Mouse (Mus musculus) lung, embryonic 14.5 days (tissue): Measurements from ENCODE around the gene Tmem110. TPM values are rescaled to one million over a fixed set of nuclear protein-coding genes. Genes with fewer than 3 reads are reported as not detected.

ENCODE experiments used
- ATAC-seq: fragments of 200-750 bp; cut with Nextera tagmentation; 2 replicates; pipeline ENCODE4 v1.8.0; 2017; ENCODE audit warnings: mild to moderate bottlenecking, moderate TSS enrichment, moderate library complexity; ENCODE audit not compliant: insufficient read depth
- DNase-seq: peaks from one replicate; pipeline ENCODE4 v3.0.0-alpha.2; 2015
- H3K27ac ChIP-seq: fragments of 300-500 bp; sonication (generic); 2 replicates; pipeline ENCODE4 v1.5.1; 2014; ENCODE audit warnings: low read depth, mild to moderate bottlenecking, moderate library complexity
- H3K27me3 ChIP-seq: fragments of 300-500 bp; sonication (generic); 2 replicates; pipeline ENCODE4 v1.6.1; 2014; ENCODE audit warnings: low read length, control low read depth; ENCODE audit not compliant: insufficient read depth
- H3K36me3 ChIP-seq: fragments of 300-500 bp; sonication (generic); 2 replicates; pipeline ENCODE4 v1.6.1; 2014; ENCODE audit warnings: control low read depth; ENCODE audit not compliant: insufficient read depth
- H3K4me1 ChIP-seq: fragments of 300-500 bp; sonication (generic); 2 replicates; pipeline ENCODE4 v1.6.1; 2014; ENCODE audit warnings: antibody characterized with exemption, control low read depth; ENCODE audit not compliant: insufficient read depth
- H3K4me2 ChIP-seq: fragments of 300-500 bp; sonication (generic); 2 replicates; pipeline ENCODE4 v1.6.1; 2014; ENCODE audit warnings: mild to moderate bottlenecking
- H3K4me3 ChIP-seq: fragments of 300-500 bp; sonication (generic); 2 replicates; pipeline ENCODE4 v1.5.1; 2014; ENCODE audit warnings: low read depth, low read length
- H3K9ac ChIP-seq: fragments of 300-500 bp; sonication (generic); 2 replicates; pipeline ENCODE4 v1.6.1; 2014
- H3K9me3 ChIP-seq: fragments of 300-500 bp; sonication (generic); 2 replicates; pipeline ENCODE4 v1.6.1; 2016; ENCODE audit warnings: low read depth, low read length, control low read depth
- CTCF ChIP-seq: IDR thresholded peaks from 2 replicates; pipeline ENCODE4 v1.5.1; 2016; ENCODE audit warnings: antibody characterized with exemption, low read depth
- WGBS: fragments of 180-500 bp; shearing (Covaris S2); extraction: QIAGEN DNeasy Blood & Tissue Kit; methylation state at CpG from one replicate; pipeline ENCODE4 v1.1.7; 2014; 5-methylcytosine and 5-hydroxymethylcytosine counted together
- polyA plus RNA-seq: library from polyadenylated mRNA; unstranded; fragments of >200 nt; fragmentation: Nextera tagmentation; extraction: Ambion mirVana; gene quantifications from 2 replicates; pipeline ENCODE4 v1.2.1, GENCODE M21; 2014

Gene Tmem110
- polyA plus RNA-seq, 1 experiment from 2014 or later: 33.7 TPM

DNA sequence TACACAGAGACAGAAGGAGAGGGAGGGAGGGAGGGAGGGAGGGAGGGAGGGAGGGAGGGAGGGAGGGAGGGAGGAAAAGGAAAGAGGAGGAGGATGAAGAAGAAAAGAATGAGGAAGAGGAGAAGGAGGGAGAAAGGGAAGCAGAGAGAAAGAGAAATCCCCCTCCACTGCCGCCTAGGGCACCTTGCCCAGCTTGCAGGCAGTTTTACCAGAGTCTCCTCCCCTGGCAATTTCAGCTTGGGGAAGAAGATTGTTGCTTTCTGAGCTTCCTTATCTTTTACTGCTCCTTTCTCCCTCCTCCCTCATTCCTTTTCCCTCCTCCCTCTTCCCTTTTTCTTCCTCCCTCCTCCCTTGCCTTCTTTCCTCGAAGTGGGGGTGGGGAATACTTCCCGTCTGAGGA is 77.6 kb downstream of the Tmem110 start:
- Histone ChIP-seq H3K4me1 (no peaks in the 10 kb centered on the region), H3K36me3 (no peaks in the 10 kb centered on the region), H3K9ac (no peak overlapping the region), H3K27me3 (no peaks in the 10 kb centered on the region), H3K9me3 (no peaks in the 10 kb centered on the region), H3K4me2 (no peak overlapping the region), H3K4me3 (no peak overlapping the region), H3K27ac (no peak overlapping the region)
- DNase-seq (no peak), ATAC-seq (no peak)
- TF ChIP-seq CTCF: no peak
- 62% methylated on average over 3 of the region's 3 CpGs for WGBS

DNA sequence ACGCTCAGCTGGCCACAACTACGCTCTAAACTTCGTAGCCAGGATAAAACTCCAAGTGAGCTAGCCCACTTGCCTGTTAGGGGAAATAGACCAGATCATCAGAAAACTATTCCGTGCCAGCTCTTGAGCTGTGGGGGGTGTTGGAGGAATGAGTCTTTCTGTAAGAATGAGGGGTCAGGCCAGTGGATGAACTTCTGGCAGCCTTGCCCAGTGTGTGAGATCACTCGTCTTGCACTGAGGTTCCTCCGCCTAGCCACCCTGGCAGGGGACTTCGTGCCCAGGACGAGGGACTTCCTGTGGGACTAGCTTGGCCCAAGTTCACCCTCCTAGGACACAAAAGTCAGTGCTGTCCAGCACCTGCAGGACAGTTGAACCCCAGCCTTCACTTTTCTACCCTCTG is 78.9 kb downstream of the Tmem110 start:
- no peak overlapping the region for H3K9ac ChIP-seq
- no peaks in the 10 kb centered on the region for H3K27me3 ChIP-seq
- H3K27ac ChIP-seq: no peak overlapping the region
- WGBS: 74% methylated on average over 8 of the region's 8 CpGs
- no peak for TF ChIP-seq CTCF
- no peaks in the 10 kb centered on the region for H3K4me1 ChIP-seq
- no peaks in the 10 kb centered on the region for H3K36me3 ChIP-seq
- no peak overlapping the region for H3K4me3 ChIP-seq
- H3K9me3 ChIP-seq: no peaks in the 10 kb centered on the region
- DNase-seq: no peak
- H3K4me2 ChIP-seq: no peak overlapping the region
- no peak for ATAC-seq

DNA sequence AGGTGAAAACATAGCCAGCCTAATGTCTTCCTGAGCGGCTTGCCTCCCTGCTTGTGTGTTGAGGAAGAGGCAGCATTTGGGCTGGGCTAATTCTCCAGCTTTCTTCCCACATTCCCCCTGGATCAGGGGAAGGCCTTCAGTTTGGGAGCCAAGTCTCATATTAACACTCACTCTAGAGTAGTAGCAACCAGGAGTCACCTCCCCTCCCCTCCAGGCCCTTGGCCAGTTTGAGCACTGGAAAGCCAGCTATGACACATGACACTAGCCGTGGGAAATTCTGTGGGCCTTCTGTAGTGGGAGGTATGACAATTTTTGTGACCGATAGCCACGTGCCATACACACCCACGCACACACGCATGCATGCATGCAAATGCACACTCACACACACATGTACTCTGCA is 80.6 kb downstream of the Tmem110 start:
- Histone ChIP-seq H3K9ac (no peak overlapping the region), H3K4me3 (no peak overlapping the region), H3K27ac (no peak overlapping the region), H3K9me3 (no peaks in the 10 kb centered on the region), H3K4me2 (no peak overlapping the region), H3K27me3 (no peaks in the 10 kb centered on the region), H3K36me3 (no peaks in the 10 kb centered on the region), H3K4me1 (no peaks in the 10 kb centered on the region)
- TF ChIP-seq CTCF: no peak
- WGBS: 84% methylated on average over 6 of the region's 6 CpGs
- ATAC-seq (no peak), DNase-seq (peak; percentile 48)

DNA sequence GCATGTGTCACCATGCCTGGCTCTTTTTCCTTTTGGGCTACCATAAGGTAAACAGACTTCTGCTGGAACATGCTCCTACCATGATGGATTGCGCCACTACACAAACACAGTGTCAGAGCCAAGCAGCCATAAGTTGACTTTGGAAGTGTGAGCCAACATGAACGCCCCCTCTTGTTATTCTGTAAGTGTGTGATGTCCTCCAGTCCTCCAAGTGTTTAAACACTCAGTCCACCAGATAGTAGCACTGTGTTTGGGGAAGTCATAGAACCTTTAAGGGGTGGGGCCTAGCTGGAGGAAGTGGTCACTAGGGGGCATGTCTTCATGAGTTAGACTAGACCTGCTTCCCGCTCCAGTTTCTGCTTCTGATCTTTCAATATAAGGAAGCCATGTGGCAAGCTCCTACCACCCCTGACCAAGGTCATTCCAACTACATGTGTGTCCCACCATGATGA is 82.5 kb downstream of the Tmem110 start:
- Histone ChIP-seq H3K36me3 (no peaks in the 10 kb centered on the region), H3K27ac (no peak overlapping the region), H3K27me3 (no peaks in the 10 kb centered on the region), H3K4me3 (no peak overlapping the region), H3K4me2 (no peak overlapping the region), H3K9ac (no peak overlapping the region), H3K4me1 (no peaks in the 10 kb centered on the region), H3K9me3 (no peaks in the 10 kb centered on the region)
- TF ChIP-seq CTCF: peak; percentile 46; the same call in 1 of the 2 replicates
- ATAC-seq (peak; percentile 96), DNase-seq (peak; percentile 87)
- 21% methylated on average over 3 of the region's 3 CpGs for WGBS

DNA sequence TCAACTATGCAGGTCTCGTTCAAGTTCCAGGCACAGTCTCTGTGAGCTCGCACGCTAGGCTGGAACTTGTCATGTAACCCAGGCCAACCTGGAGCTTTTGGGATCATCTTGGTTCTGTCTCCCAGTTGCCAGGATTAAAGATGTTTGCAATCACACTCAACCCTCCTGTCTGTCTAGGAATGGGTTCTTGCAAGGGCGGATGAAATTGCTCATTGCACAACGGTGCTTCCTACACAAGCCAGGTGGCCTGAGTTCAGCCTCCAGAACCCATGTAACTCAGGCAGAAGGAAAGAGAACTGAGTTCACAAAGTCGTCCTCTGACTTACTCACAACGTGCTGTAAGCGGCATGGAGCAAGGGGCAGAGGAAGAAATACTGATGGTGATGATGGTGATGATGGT is 85.8 kb downstream of the Tmem110 start:
- TF ChIP-seq CTCF: no peak
- Histone ChIP-seq H3K27ac (no peak overlapping the region), H3K36me3 (no peaks in the 10 kb centered on the region), H3K9ac (no peak overlapping the region), H3K4me1 (no peaks in the 10 kb centered on the region), H3K4me2 (no peak overlapping the region), H3K9me3 (no peaks in the 10 kb centered on the region), H3K4me3 (no peak overlapping the region), H3K27me3 (no peaks in the 10 kb centered on the region)
- ATAC-seq (no peak), DNase-seq (no peak)
- 85% methylated on average over 8 of the region's 8 CpGs for WGBS

DNA sequence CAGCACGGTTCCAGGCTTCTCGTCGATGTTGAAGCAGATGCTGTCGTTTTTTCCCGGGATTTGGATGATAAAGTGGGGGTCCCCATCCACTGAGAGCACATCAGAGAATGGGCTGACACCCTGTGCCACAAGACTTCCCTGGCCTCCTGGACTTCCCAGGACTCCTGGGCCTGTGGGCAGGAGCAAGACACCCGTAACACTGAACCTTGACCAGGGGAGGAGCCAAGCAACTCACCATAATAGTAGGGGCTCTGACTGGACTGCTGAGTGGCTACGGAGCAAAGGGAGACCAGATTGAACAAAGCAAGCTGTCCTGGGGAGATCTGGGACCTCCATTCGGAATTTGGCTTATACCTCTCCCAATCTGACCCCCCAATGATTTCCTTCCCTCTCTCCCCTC is 87.3 kb downstream of the Tmem110 start:
- no peaks in the 10 kb centered on the region for H3K36me3 ChIP-seq
- H3K4me2 ChIP-seq: no peak overlapping the region
- H3K27me3 ChIP-seq: no peaks in the 10 kb centered on the region
- 72% methylated on average over 8 of the region's 8 CpGs for WGBS
- no peak for TF ChIP-seq CTCF
- DNase-seq (no peak), ATAC-seq (no peak)
- H3K4me3 ChIP-seq: no peak overlapping the region
- H3K9me3 ChIP-seq: no peaks in the 10 kb centered on the region
- H3K9ac ChIP-seq: no peak overlapping the region
- H3K4me1 ChIP-seq: no peaks in the 10 kb centered on the region
- no peak overlapping the region for H3K27ac ChIP-seq

DNA sequence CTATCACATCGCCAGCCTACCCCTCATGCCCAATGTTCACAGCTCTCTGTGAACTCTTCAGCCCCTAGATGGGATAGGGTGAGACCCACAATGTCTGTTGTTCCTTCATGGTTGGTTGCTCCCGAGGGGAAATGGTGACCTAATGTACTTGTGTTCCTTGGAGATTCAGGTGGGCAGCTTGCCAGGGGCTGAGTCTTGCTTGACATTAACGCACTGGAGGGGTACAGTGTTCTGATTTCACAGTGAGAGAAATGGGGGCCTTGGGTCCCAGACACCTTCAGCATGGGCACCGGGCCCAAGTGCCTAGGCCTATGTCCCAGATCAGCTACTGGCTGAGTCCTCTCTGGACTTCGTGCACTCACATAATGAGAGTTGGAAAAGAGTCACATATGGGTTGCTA is 88.0 kb downstream of the Tmem110 start:
- no peaks in the 10 kb centered on the region for H3K27me3 ChIP-seq
- H3K4me2 ChIP-seq: no peak overlapping the region
- no peak overlapping the region for H3K27ac ChIP-seq
- ATAC-seq (no peak), DNase-seq (no peak)
- H3K4me1 ChIP-seq: no peaks in the 10 kb centered on the region
- no peak for TF ChIP-seq CTCF
- WGBS: 69% methylated on average over 5 of the region's 5 CpGs
- no peak overlapping the region for H3K4me3 ChIP-seq
- no peak overlapping the region for H3K9ac ChIP-seq
- H3K36me3 ChIP-seq: no peaks in the 10 kb centered on the region
- no peaks in the 10 kb centered on the region for H3K9me3 ChIP-seq

DNA sequence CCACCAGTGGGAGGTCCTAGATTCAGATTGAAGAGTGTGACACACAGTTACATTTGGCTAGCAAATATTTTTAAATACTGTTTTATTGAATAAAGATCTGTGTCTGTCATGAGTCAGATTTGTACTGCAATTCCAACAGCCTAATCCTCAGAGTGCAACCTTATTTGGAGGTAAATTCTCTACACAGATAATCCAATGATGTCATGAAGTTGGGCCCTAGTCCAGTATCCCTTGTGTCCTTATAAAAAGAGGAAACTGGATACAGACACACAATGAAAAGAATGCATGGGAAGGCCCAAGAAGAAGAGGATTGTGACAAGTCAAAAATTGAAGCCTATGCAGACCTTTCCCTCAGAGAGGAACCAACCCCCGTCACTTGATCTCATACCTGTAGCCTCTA is 91.1 kb downstream of the Tmem110 start:
- no peaks in the 10 kb centered on the region for H3K27me3 ChIP-seq
- ATAC-seq (no peak), DNase-seq (peak; percentile 21)
- H3K36me3 ChIP-seq: no peaks in the 10 kb centered on the region
- H3K4me3 ChIP-seq: no peak overlapping the region
- no peak for TF ChIP-seq CTCF
- 80% methylated on average over 1 of the region's 1 CpGs for WGBS
- no peak overlapping the region for H3K4me2 ChIP-seq
- H3K9me3 ChIP-seq: no peaks in the 10 kb centered on the region
- H3K9ac ChIP-seq: no peak overlapping the region
- H3K27ac ChIP-seq: no peak overlapping the region
- H3K4me1 ChIP-seq: no peaks in the 10 kb centered on the region
